Mouse (Mus musculus) pancreas, adult 10 weeks (tissue): Measurements from ENCODE around the gene Fgf12. TPM values are rescaled to one million over a fixed set of nuclear protein-coding genes. Genes with fewer than 3 reads are reported as not detected.

Experiments used
- polyA plus RNA-seq: library from polyadenylated mRNA; stranded (reverse); fragments of 350-450 nt; fragmentation: Illumina TruSeq; extraction: RNeasy Lipid Tissue Mini Kit (QIAGEN cat#74804); gene quantifications from one replicate; pipeline ENCODE4 v1.2.3, GENCODE M21; 2015; ENCODE audit warnings: low read depth, low replicate concordance; ENCODE audit not compliant: insufficient read depth

The Fgf12 gene
- 1.3 TPM for polyA plus RNA-seq

GRCm38 (mm10) chr16:28752638-28753118 is at the start of gene Fgf12:
Gene Fgf12 (minus strand): TSS chr16:28753068.

Other genes starting within 250 kb of the Fgf12 start
- 1.4 TPM for gene Mb21d2, start 176.6 kb upstream of the Fgf12 start, polyA plus RNA-seq